Mouse (Mus musculus): ENCODE data around the gene Trpv4.

DNA sequence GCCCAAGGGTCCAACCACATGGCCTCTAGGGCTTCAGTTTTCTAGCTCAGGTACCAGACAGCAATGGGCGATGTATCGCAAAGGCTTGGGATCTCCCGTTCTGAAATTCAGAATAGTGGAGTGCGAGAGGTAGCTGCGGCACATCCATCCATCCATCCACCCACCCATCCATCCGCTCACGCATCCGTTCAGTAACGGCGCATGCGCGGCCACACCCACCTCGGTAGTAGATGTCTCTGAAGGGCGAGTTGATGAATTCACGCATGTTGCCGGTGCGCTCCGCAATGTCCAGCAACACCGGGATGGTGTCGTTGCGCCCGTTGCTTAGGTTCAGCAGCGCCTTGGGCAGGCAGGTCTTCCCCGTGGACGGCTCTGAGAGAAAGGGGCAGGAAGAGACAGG is 22.1 kb downstream of the Trpv4 start:
- TF ChIP-seq CTCF (IDR thresholded peaks at IDR 0.05; ENCODE audit: low read depth) (no peak), EP300 (optimal IDR thresholded peaks at IDR 0.05) (no peak)
